Mouse (Mus musculus): ENCODE measurements around the gene Vmn1r167. TPM values are rescaled to one million over a fixed set of nuclear protein-coding genes. Genes with fewer than 3 reads are reported as not detected.
"Not testable (repeated sequence)": the region's sequence is repeated elsewhere in the genome, so short reads cannot be mapped to it uniquely, and the experiment has no call there.

Vmn1r167 gene
- not detected in 2 replicates for polyA plus RNA-seq (2015; fragmentation: Nextera tagmentation; extraction: Ambion mirVana)

DNA sequence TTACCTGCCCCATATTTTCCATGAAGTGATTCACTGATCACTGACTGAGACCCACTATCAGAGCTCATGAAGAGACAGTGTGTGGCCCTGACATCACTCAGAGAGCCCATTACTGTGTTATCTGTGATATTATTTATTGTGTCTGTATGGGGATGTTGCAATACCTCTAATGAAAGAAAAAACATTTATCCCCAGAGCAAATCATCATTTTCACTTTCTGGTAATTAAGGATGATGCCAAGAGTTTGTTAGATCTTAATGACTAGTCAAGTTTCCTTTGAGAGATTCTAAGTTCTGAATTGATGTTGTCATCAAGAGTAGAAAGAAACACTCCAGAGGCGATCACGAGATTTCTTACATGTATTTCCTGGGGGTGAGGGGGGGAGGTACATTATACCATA lies at the start of gene Vmn1r167:
Gene Vmn1r167 (minus strand): TSS at position 101 of the 400 bp plus-strand sequence.
- H3K9ac ChIP-seq (ENCODE audit: low read depth, low read length); ATAC-seq; H3K4me1 ChIP-seq (replicated peaks; ENCODE audit: control insufficient read depth, insufficient read depth, low read length); H3K4me2 ChIP-seq (replicated peaks; ENCODE audit: low read depth); H3K27ac ChIP-seq (ENCODE audit: low read depth, low read length); H3K27me3 ChIP-seq (replicated peaks; ENCODE audit: control insufficient read depth, insufficient read depth, low read length); H3K36me3 ChIP-seq (ENCODE audit: control insufficient read depth, insufficient read depth); H3K9me3 ChIP-seq (ENCODE audit: control insufficient read depth); H3K4me3 ChIP-seq (ENCODE audit: low read depth, low read length): not testable (repeated sequence)
- WGBS: 89% methylated on average over 2 of the region's 2 CpGs

GRCm38 (mm10) chr7:23539432-23539831 lies 32.4 kb upstream of the Vmn1r167 start, which contains the start of gene Vmn1r168:
TSS of gene Vmn1r168 (plus strand) at chr7:23539732.
- ATAC-seq: not testable (repeated sequence)

GRCm38 (mm10) chr7:23472886-23473285 lies 34.1 kb downstream of the Vmn1r167 start:
- not testable (repeated sequence) for H3K27ac ChIP-seq (ENCODE audit: low read depth, low read length); H3K4me3 ChIP-seq (ENCODE audit: low read depth, low read length); H3K36me3 ChIP-seq (ENCODE audit: control insufficient read depth, insufficient read depth); ATAC-seq; H3K4me2 ChIP-seq (replicated peaks; ENCODE audit: low read depth); H3K9ac ChIP-seq (ENCODE audit: low read depth, low read length); H3K4me1 ChIP-seq (replicated peaks; ENCODE audit: control insufficient read depth, insufficient read depth, low read length); H3K9me3 ChIP-seq (ENCODE audit: control insufficient read depth); H3K27me3 ChIP-seq (replicated peaks; ENCODE audit: control insufficient read depth, insufficient read depth, low read length)
- 72% methylated on average over 2 of the region's 2 CpGs for WGBS

More at GRCm38 (mm10) chr7:23539432-23539831, 32.4 kb upstream of the Vmn1r167 start, which contains the start of gene Vmn1r168:
- H3K27ac ChIP-seq (ENCODE audit: low read depth, low read length); H3K4me2 ChIP-seq (replicated peaks; ENCODE audit: low read depth); H3K27me3 ChIP-seq (replicated peaks; ENCODE audit: control insufficient read depth, insufficient read depth, low read length); H3K9ac ChIP-seq (ENCODE audit: low read depth, low read length); H3K9me3 ChIP-seq (ENCODE audit: control insufficient read depth); H3K36me3 ChIP-seq (ENCODE audit: control insufficient read depth, insufficient read depth); H3K4me1 ChIP-seq (replicated peaks; ENCODE audit: control insufficient read depth, insufficient read depth, low read length); H3K4me3 ChIP-seq (ENCODE audit: low read depth, low read length): not testable (repeated sequence)
- no CpG with 5 or more reads among the region's 1 CpGs for WGBS

DNA sequence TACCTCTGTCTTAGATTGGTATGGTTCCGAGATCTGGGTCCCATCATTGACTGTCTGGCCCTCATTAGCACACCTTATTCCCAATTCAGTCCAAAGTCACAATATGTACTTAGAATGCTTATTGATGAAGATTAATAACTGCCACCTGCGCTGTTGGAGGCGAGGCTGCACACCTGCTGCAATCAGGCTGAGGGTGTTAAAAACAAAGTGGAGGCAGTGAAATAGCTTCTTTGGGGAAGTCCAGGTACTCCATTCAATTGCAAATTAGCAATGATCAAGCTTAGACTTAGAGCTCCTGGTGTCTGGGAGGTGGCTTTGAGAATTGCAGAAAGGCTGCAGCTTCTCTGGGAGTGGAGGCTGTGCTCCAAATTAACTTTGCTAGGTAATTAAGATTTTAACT lies 36.2 kb downstream of the Vmn1r167 start:
- not testable (repeated sequence) for H3K9ac ChIP-seq (ENCODE audit: low read depth, low read length); H3K4me2 ChIP-seq (replicated peaks; ENCODE audit: low read depth); H3K4me1 ChIP-seq (replicated peaks; ENCODE audit: control insufficient read depth, insufficient read depth, low read length); ATAC-seq; H3K4me3 ChIP-seq (ENCODE audit: low read depth, low read length); H3K27me3 ChIP-seq (replicated peaks; ENCODE audit: control insufficient read depth, insufficient read depth, low read length); H3K27ac ChIP-seq (ENCODE audit: low read depth, low read length); H3K36me3 ChIP-seq (ENCODE audit: control insufficient read depth, insufficient read depth); H3K9me3 ChIP-seq (ENCODE audit: control insufficient read depth)
- 66% methylated on average over 3 of the region's 3 CpGs for WGBS

DNA sequence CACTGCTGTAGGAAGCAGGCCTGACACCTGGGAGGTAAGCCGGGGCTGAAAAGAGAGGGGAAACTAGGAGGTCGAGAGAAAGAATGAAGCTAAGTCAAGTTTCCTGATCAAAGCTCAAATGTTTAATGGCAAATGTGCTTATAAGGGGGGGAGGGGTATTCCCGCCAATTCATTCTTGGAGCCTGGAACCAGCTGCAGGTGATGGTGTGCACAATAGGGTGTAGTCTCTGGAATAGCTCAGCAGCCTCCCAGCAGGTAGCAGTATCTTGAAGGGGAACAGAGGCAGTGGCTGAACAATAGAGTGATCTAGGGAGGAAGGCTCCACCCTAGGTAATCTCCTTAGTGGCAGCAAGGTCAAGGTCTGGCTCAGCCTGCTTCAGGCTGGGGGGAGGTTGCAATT lies 36.8 kb downstream of the Vmn1r167 start:
- H3K9me3 ChIP-seq (ENCODE audit: control insufficient read depth); ATAC-seq; H3K4me3 ChIP-seq (ENCODE audit: low read depth, low read length); H3K27me3 ChIP-seq (replicated peaks; ENCODE audit: control insufficient read depth, insufficient read depth, low read length); H3K4me1 ChIP-seq (replicated peaks; ENCODE audit: control insufficient read depth, insufficient read depth, low read length); H3K27ac ChIP-seq (ENCODE audit: low read depth, low read length); H3K36me3 ChIP-seq (ENCODE audit: control insufficient read depth, insufficient read depth); H3K4me2 ChIP-seq (replicated peaks; ENCODE audit: low read depth); H3K9ac ChIP-seq (ENCODE audit: low read depth, low read length): not testable (repeated sequence)
- 69% methylated on average over 3 of the region's 3 CpGs for WGBS

Other genes with a start within 250 kb of the Vmn1r167 start
- gene Gm6902, start 228.3 kb downstream of the Vmn1r167 start, polyA plus RNA-seq (2015; fragmentation: Nextera tagmentation; extraction: Ambion mirVana): not detected in 2 replicates
- not detected in 2 replicates for gene Nlrp4e, start 206.0 kb downstream of the Vmn1r167 start, polyA plus RNA-seq (2015; fragmentation: Nextera tagmentation; extraction: Ambion mirVana)
- gene Nlrp5, start 121.3 kb downstream of the Vmn1r167 start, polyA plus RNA-seq (2015; fragmentation: Nextera tagmentation; extraction: Ambion mirVana): not detected in 2 replicates
- gene Vmn1r168, start 32.5 kb upstream of the Vmn1r167 start, polyA plus RNA-seq (2015; fragmentation: Nextera tagmentation; extraction: Ambion mirVana): not detected in 2 replicates
- not detected in 2 replicates for gene Vmn1r169, start 68.3 kb upstream of the Vmn1r167 start, polyA plus RNA-seq (2015; fragmentation: Nextera tagmentation; extraction: Ambion mirVana)
- not detected in 2 replicates for gene Vmn1r170, start 99.0 kb upstream of the Vmn1r167 start, polyA plus RNA-seq (2015; fragmentation: Nextera tagmentation; extraction: Ambion mirVana)
- not detected in 2 replicates for gene Vmn1r171, start 123.5 kb upstream of the Vmn1r167 start, polyA plus RNA-seq (2015; fragmentation: Nextera tagmentation; extraction: Ambion mirVana)
- gene Vmn1r172, start 151.1 kb upstream of the Vmn1r167 start, polyA plus RNA-seq (2015; fragmentation: Nextera tagmentation; extraction: Ambion mirVana): not detected in 2 replicates
- not detected in 2 replicates for gene Vmn1r173, start 193.5 kb upstream of the Vmn1r167 start, polyA plus RNA-seq (2015; fragmentation: Nextera tagmentation; extraction: Ambion mirVana)
- not detected in 2 replicates for gene Vmn1r174, start 245.1 kb upstream of the Vmn1r167 start, polyA plus RNA-seq (2015; fragmentation: Nextera tagmentation; extraction: Ambion mirVana)